Mouse (Mus musculus) hindbrain, embryonic 13.5 days (tissue): ENCODE results near the gene Tpst1. TPM values are rescaled to one million over a fixed set of nuclear protein-coding genes. Genes with fewer than 3 reads are reported as not detected.
"Not testable (repeated sequence)": the region's sequence is repeated elsewhere in the genome, so short reads cannot be mapped to it uniquely, and the experiment has no call there.

Experiments
- ATAC-seq: fragments of 200-750 bp; cut with Nextera tagmentation; 2 replicates; pipeline ENCODE4 v1.8.0; 2017; ENCODE audit warnings: moderate TSS enrichment; ENCODE audit not compliant: low FRiP score
- H3K27ac ChIP-seq: fragments of 300-500 bp; sonication (generic); 2 replicates; pipeline ENCODE4 v1.5.1; 2015; ENCODE audit warnings: inconsistent platforms, mild to moderate bottlenecking, moderate library complexity
- H3K27me3 ChIP-seq: fragments of 300-500 bp; sonication (generic); 2 replicates; pipeline ENCODE4 v1.6.1; 2015; ENCODE audit warnings: mild to moderate bottlenecking, inconsistent platforms
- H3K36me3 ChIP-seq: fragments of 300-500 bp; sonication (generic); 2 replicates; pipeline ENCODE4 v1.6.1; 2015; ENCODE audit warnings: mild to moderate bottlenecking, inconsistent platforms
- H3K4me1 ChIP-seq: fragments of 300-500 bp; sonication (generic); replicated peaks from 2 replicates; pipeline ENCODE4 v1.6.1; 2015; ENCODE audit warnings: inconsistent platforms
- H3K4me2 ChIP-seq: fragments of 300-500 bp; sonication (generic); 2 replicates; pipeline ENCODE4 v1.6.1; 2015; ENCODE audit warnings: inconsistent platforms, mild to moderate bottlenecking, moderate library complexity
- H3K4me3 ChIP-seq: fragments of 300-500 bp; sonication (generic); 2 replicates; pipeline ENCODE4 v1.5.1; 2015; ENCODE audit warnings: mild to moderate bottlenecking, inconsistent platforms
- H3K9ac ChIP-seq: fragments of 300-500 bp; sonication (generic); 2 replicates; pipeline ENCODE4 v1.6.1; 2015; ENCODE audit warnings: mild to moderate bottlenecking, inconsistent platforms
- H3K9me3 ChIP-seq: fragments of 300-500 bp; sonication (generic); 2 replicates; pipeline ENCODE4 v1.6.1; 2016; ENCODE audit warnings: inconsistent platforms
- WGBS: fragments of 180-500 bp; shearing (Covaris S2); methylation state at CpG from one replicate; pipeline ENCODE4 v1.1.7; 2015; 5-methylcytosine and 5-hydroxymethylcytosine counted together
- polyA plus RNA-seq: library from polyadenylated mRNA; unstranded; fragments of >200 nt; fragmentation: Nextera tagmentation; extraction: Ambion mirVana; gene quantifications from 2 replicates; pipeline ENCODE4 v1.2.1, GENCODE M21; 2015

Gene Tpst1
- 52.5 and 52.8 TPM in 2 replicates for polyA plus RNA-seq

- no peak within 1 kb of the TSS for H3K27ac ChIP-seq
- 97% methylated on average over 6 of the region's 6 CpGs for WGBS
- H3K4me3 ChIP-seq = no peak within 1 kb of the TSS
- no peak for ATAC-seq
- peaks cover 10% of the 10 kb centered on the region for H3K27me3 ChIP-seq
- no peak within 1 kb of the TSS for H3K9ac ChIP-seq
- H3K9me3 ChIP-seq = no peaks in the 10 kb centered on the region
- H3K4me1 ChIP-seq = no peaks in the 10 kb centered on the region
- no peak within 1 kb of the TSS for H3K4me2 ChIP-seq
- H3K36me3 ChIP-seq = no peaks in the 10 kb centered on the region
Observed at GRCm38 (mm10) chr5:130073026-130073425, at the start of gene Tpst1. Gene Tpst1, plus strand, starts transcription at chr5:130073326.

- under 1% methylated on average over 32 of the region's 32 CpGs for WGBS
- Histone ChIP-seq H3K9me3 (no peaks in the 10 kb centered on the region), H3K36me3 (no peaks in the 10 kb centered on the region), H3K4me3 (peak overlapping the region; percentile 58), H3K27ac (peak overlapping the region; percentile 85), H3K27me3 (peaks cover 11% of the 10 kb centered on the region; the same call in 1 of the 2 replicates), H3K4me2 (peak overlapping the region; percentile 87), H3K9ac (peak overlapping the region; percentile 77), H3K4me1 (peaks cover 14% of the 10 kb centered on the region)
- peak; percentile 87 for ATAC-seq
Observed at GRCm38 (mm10) chr5:130023767-130024539, 49.2 kb upstream of the Tpst1 start.

GRCm38 (mm10) chr5:130027134-130027533 lies 46.0 kb upstream of the Tpst1 start:
- no peak overlapping the region for H3K27ac ChIP-seq
- no peaks in the 10 kb centered on the region for H3K9me3 ChIP-seq
- H3K4me3 ChIP-seq = no peak overlapping the region
- ATAC-seq = no peak
- 71% methylated on average over 5 of the region's 5 CpGs for WGBS
- H3K9ac ChIP-seq = no peak overlapping the region
- no peak overlapping the region for H3K4me2 ChIP-seq
- H3K27me3 ChIP-seq = peaks cover 11% of the 10 kb centered on the region; the same call in 1 of the 2 replicates
- peaks cover 16% of the 10 kb centered on the region for H3K4me1 ChIP-seq
- no peaks in the 10 kb centered on the region for H3K36me3 ChIP-seq

- Histone ChIP-seq H3K4me1 (peaks cover 20% of the 10 kb centered on the region), H3K36me3 (no peaks in the 10 kb centered on the region), H3K9ac (no peak overlapping the region), H3K9me3 (no peaks in the 10 kb centered on the region), H3K27me3 (peaks cover 11% of the 10 kb centered on the region; the same call in 1 of the 2 replicates), H3K27ac (no peak overlapping the region), H3K4me2 (no peak overlapping the region), H3K4me3 (no peak overlapping the region)
- no peak for ATAC-seq
- WGBS = 93% methylated on average over 7 of the region's 7 CpGs
Observed at GRCm38 (mm10) chr5:130027696-130028095, 45.4 kb upstream of the Tpst1 start.

GRCm38 (mm10) chr5:130029142-130029897 lies 43.8 kb upstream of the Tpst1 start, which contains the start of the genes Asl and Crcp:
Gene Asl, minus strand, starts transcription at chr5:130029247.
Gene Crcp, plus strand, starts transcription at chr5:130029290.
- WGBS = 2% methylated on average over 51 of the region's 51 CpGs
- no peaks in the 10 kb centered on the region for H3K36me3 ChIP-seq
- H3K27ac ChIP-seq = peak within 1 kb of the TSS; percentile 95
- H3K4me1 ChIP-seq = peaks cover 19% of the 10 kb centered on the region
- peaks cover 11% of the 10 kb centered on the region; the same call in 1 of the 2 replicates for H3K27me3 ChIP-seq
- no peaks in the 10 kb centered on the region for H3K9me3 ChIP-seq
- H3K4me3 ChIP-seq = peak within 1 kb of the TSS; percentile 67
- peak; percentile 86 for ATAC-seq
- peak within 1 kb of the TSS; percentile 88 for H3K9ac ChIP-seq
- H3K4me2 ChIP-seq = peak within 1 kb of the TSS; percentile 71

GRCm38 (mm10) chr5:130031410-130032390 lies 41.4 kb upstream of the Tpst1 start:
- no peak overlapping the region for H3K4me3 ChIP-seq

GRCm38 (mm10) chr5:130033869-130034268 lies 39.3 kb upstream of the Tpst1 start:
- H3K36me3 ChIP-seq = peaks cover 29% of the 10 kb centered on the region
- H3K27ac ChIP-seq = no peak overlapping the region
- H3K4me1 ChIP-seq = peaks cover 15% of the 10 kb centered on the region
- H3K9ac ChIP-seq = peak overlapping the region; percentile 25; the same call in 1 of the 2 replicates
- H3K4me2 ChIP-seq = no peak overlapping the region
- 89% methylated on average over 2 of the region's 2 CpGs for WGBS
- no peak overlapping the region for H3K4me3 ChIP-seq
- no peaks in the 10 kb centered on the region for H3K27me3 ChIP-seq
- ATAC-seq = no peak
- H3K9me3 ChIP-seq = no peaks in the 10 kb centered on the region

More at GRCm38 (mm10) chr5:130031410-130032390, 41.4 kb upstream of the Tpst1 start:
- Histone ChIP-seq H3K9ac (0 out of 2 replicates have a peak overlapping the region, but pooled peaks have one; percentile 35), H3K36me3 (peaks cover 17% of the 10 kb centered on the region), H3K27ac (no peak overlapping the region), H3K9me3 (no peaks in the 10 kb centered on the region), H3K27me3 (peaks cover 7% of the 10 kb centered on the region; the same call in 1 of the 2 replicates), H3K4me1 (peaks cover 15% of the 10 kb centered on the region), H3K4me2 (no peak overlapping the region)
- ATAC-seq = no peak
- 92% methylated on average over 19 of the region's 19 CpGs for WGBS

GRCm38 (mm10) chr5:130036300-130036699 lies 36.8 kb upstream of the Tpst1 start:
- H3K27me3 ChIP-seq, H3K4me2 ChIP-seq, H3K9ac ChIP-seq, H3K4me3 ChIP-seq, H3K9me3 ChIP-seq, ATAC-seq, H3K27ac ChIP-seq, H3K4me1 ChIP-seq: not testable (repeated sequence)
- 57% methylated on average over 2 of the region's 2 CpGs for WGBS
- H3K36me3 ChIP-seq = peaks cover 50% of the 10 kb centered on the region

GRCm38 (mm10) chr5:130037752-130038455 lies 35.2 kb upstream of the Tpst1 start:
- peaks cover 64% of the 10 kb centered on the region for H3K36me3 ChIP-seq
- ATAC-seq = no peak

GRCm38 (mm10) chr5:130040797-130041196 lies 32.3 kb upstream of the Tpst1 start:
- peaks cover 77% of the 10 kb centered on the region for H3K36me3 ChIP-seq
- ATAC-seq = no peak
- no peaks in the 10 kb centered on the region for H3K9me3 ChIP-seq
- no peak overlapping the region for H3K4me2 ChIP-seq
- H3K4me1 ChIP-seq = no peaks in the 10 kb centered on the region
- 94% methylated on average over 4 of the region's 4 CpGs for WGBS
- no peak overlapping the region for H3K4me3 ChIP-seq
- H3K27me3 ChIP-seq = no peaks in the 10 kb centered on the region
- H3K27ac ChIP-seq = no peak overlapping the region
- no peak overlapping the region for H3K9ac ChIP-seq

More at GRCm38 (mm10) chr5:130037752-130038455, 35.2 kb upstream of the Tpst1 start:
- Histone ChIP-seq H3K9ac (no peak overlapping the region), H3K4me2 (no peak overlapping the region), H3K4me1 (no peaks in the 10 kb centered on the region), H3K9me3 (no peaks in the 10 kb centered on the region), H3K27me3 (no peaks in the 10 kb centered on the region), H3K27ac (no peak overlapping the region), H3K4me3 (no peak overlapping the region)
- 68% methylated on average over 19 of the region's 19 CpGs for WGBS

- H3K27me3 ChIP-seq = no peaks in the 10 kb centered on the region
- H3K36me3 ChIP-seq = peaks cover 79% of the 10 kb centered on the region
- H3K9me3 ChIP-seq = no peaks in the 10 kb centered on the region
- WGBS = 91% methylated on average over 4 of the region's 4 CpGs
- no peaks in the 10 kb centered on the region for H3K4me1 ChIP-seq
- no peak for ATAC-seq
- H3K27ac ChIP-seq = no peak overlapping the region
- no peak overlapping the region for H3K4me3 ChIP-seq
- no peak overlapping the region for H3K4me2 ChIP-seq
- no peak overlapping the region for H3K9ac ChIP-seq
Observed at GRCm38 (mm10) chr5:130041262-130041661, 31.9 kb upstream of the Tpst1 start.
